Mouse (Mus musculus): ENCODE results near the gene Fmo1. TPM values are rescaled to one million over a fixed set of nuclear protein-coding genes. Genes with fewer than 3 reads are reported as not detected.
"Not testable (repeated sequence)": the region's sequence is repeated elsewhere in the genome, so short reads cannot be mapped to it uniquely, and the experiment has no call there.

Fmo1 gene
- polyA plus RNA-seq, 1 experiment from 2014 or later: 63.4 TPM

GRCm38 (mm10) chr1:162785222-162785621 lies 81.2 kb downstream of the Fmo1 start:
- no peak overlapping the region for H3K9ac ChIP-seq
- H3K4me2 ChIP-seq (replicated peaks): no peak overlapping the region
- ATAC-seq (ENCODE audit: insufficient number of reproducible peaks, low FRiP score, low TSS enrichment, low read depth): no peak
- H3K4me1 ChIP-seq: no peaks in the 10 kb centered on the region
- H3K36me3 ChIP-seq: no peaks in the 10 kb centered on the region
- no peaks in the 10 kb centered on the region for H3K27me3 ChIP-seq
- no peak overlapping the region for H3K4me3 ChIP-seq (replicated peaks)
- WGBS: 63% methylated on average over 4 of the region's 4 CpGs
- H3K9me3 ChIP-seq (replicated peaks): no peaks in the 10 kb centered on the region
- H3K27ac ChIP-seq (replicated peaks): no peak overlapping the region

GRCm38 (mm10) chr1:162783669-162784248 lies 82.7 kb downstream of the Fmo1 start:
- Histone ChIP-seq H3K27ac (replicated peaks) (no peak overlapping the region), H3K9me3 (replicated peaks) (no peaks in the 10 kb centered on the region), H3K9ac (no peak overlapping the region), H3K4me3 (replicated peaks) (no peak overlapping the region), H3K4me2 (replicated peaks) (no peak overlapping the region), H3K27me3 (no peaks in the 10 kb centered on the region), H3K36me3 (no peaks in the 10 kb centered on the region), H3K4me1 (no peaks in the 10 kb centered on the region)
- ATAC-seq (ENCODE audit: insufficient number of reproducible peaks, low FRiP score, low TSS enrichment, low read depth): no peak
- WGBS: 54% methylated on average over 7 of the region's 7 CpGs

GRCm38 (mm10) chr1:162781035-162781434 lies 85.4 kb downstream of the Fmo1 start:
- not testable (repeated sequence) for H3K27me3 ChIP-seq; H3K27ac ChIP-seq (replicated peaks); H3K4me2 ChIP-seq (replicated peaks); H3K4me1 ChIP-seq; H3K9me3 ChIP-seq (replicated peaks); ATAC-seq (ENCODE audit: insufficient number of reproducible peaks, low FRiP score, low TSS enrichment, low read depth); H3K4me3 ChIP-seq (replicated peaks); H3K36me3 ChIP-seq; H3K9ac ChIP-seq
- 82% methylated on average over 2 of the region's 2 CpGs for WGBS

Other genes starting within 250 kb of the Fmo1 start
- gene Myoc, start 227.5 kb downstream of the Fmo1 start, polyA plus RNA-seq (2015; fragmentation: Nextera tagmentation; extraction: Ambion mirVana): 0.23 TPM in 1 of 2 replicates, not detected in the other
- not detected in 2 replicates for gene Myocos, start 208.4 kb downstream of the Fmo1 start, polyA plus RNA-seq (2015; fragmentation: Nextera tagmentation; extraction: Ambion mirVana)
- 151 and 156 TPM in 2 replicates for gene Prrc2c, start 126.1 kb downstream of the Fmo1 start, polyA plus RNA-seq (2015; fragmentation: Nextera tagmentation; extraction: Ambion mirVana)
- gene Fmo4, start 52.6 kb downstream of the Fmo1 start, polyA plus RNA-seq (2015; fragmentation: Nextera tagmentation; extraction: Ambion mirVana): 0.23 and 0.60 TPM in 2 replicates
- 5.5 and 7.2 TPM in 2 replicates for gene Fmo2, start 32.1 kb upstream of the Fmo1 start, polyA plus RNA-seq (2015; fragmentation: Nextera tagmentation; extraction: Ambion mirVana)
- 5.9 and 11.3 TPM in 2 replicates for gene Fmo6, start 70.9 kb upstream of the Fmo1 start, polyA plus RNA-seq (2015; fragmentation: Nextera tagmentation; extraction: Ambion mirVana)
- 0.13 TPM in 1 of 2 replicates, not detected in the other for gene Fmo3, start 117.9 kb upstream of the Fmo1 start, polyA plus RNA-seq (2015; fragmentation: Nextera tagmentation; extraction: Ambion mirVana)
- gene Mroh9, start 219.1 kb upstream of the Fmo1 start, polyA plus RNA-seq (2015; fragmentation: Nextera tagmentation; extraction: Ambion mirVana): not detected in 2 replicates